Mouse (Mus musculus): ENCODE measurements around the gene Slc9a4.
"Not testable (repeated sequence)": the region's sequence is repeated elsewhere in the genome, so short reads cannot be mapped to it uniquely, and the experiment has no call there.

- TF ChIP-seq POLR2A, CTCF (IDR thresholded peaks at IDR 0.05; ENCODE audit: insufficient read depth, low read depth, low read length): not testable (repeated sequence)
Measured at GRCm38 (mm10) chr1:40667442-40667841, 87.6 kb downstream of the Slc9a4 start.

Measured in olfactory bulb, adult 2 months (tissue).